Mouse (Mus musculus): ENCODE results near the gene Lsm11. TPM values are rescaled to one million over a fixed set of nuclear protein-coding genes. Genes with fewer than 3 reads are reported as not detected.
"Not testable (repeated sequence)": the region's sequence is repeated elsewhere in the genome, so short reads cannot be mapped to it uniquely, and the experiment has no call there.

Lsm11 gene
- polyA plus RNA-seq, 1 experiment = not detected

DNA sequence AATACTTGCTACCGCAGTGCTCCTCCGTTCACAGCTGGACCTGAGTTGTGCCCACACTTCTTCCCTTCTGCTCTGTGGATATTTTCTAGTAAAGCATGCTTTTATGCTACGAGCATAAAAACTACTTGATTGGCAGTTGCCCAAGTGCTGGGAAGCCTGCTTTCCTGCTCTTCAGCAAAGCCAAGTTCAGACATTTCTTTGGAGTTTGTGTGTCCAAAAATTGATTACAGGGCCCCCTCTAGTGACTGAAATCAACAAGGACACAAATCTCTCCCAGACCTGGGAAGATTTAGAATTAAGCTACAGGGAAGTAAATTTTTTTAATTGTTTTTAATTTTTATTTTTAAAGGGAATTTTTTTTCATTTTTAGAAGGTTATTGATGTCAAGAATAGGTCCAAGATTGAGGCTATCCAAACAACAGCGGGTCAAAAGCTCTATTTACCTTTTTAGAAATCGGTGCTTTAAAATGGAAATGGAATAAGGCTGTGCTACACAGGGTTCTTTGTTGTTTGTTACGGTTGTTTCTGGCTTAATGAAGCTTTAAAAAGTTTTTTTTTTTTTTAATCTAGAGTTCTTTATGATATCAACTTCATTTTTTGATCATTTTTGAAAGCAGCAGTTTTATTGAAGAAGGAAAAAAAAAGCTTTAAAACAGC lies 63.6 kb downstream of the Lsm11 start:
- Histone ChIP-seq H3K4me3 (ENCODE audit: insufficient read depth, low read depth, low read length) (no peak overlapping the region), H3K4me1 (ENCODE audit: control insufficient read depth, insufficient read depth, low read length) (no peaks in the 10 kb centered on the region), H3K27ac (ENCODE audit: insufficient read depth, low read depth, low read length) (no peak overlapping the region)
- TF ChIP-seq CTCF (IDR thresholded peaks at IDR 0.05; ENCODE audit: insufficient read depth, low read depth, low read length) = no peak
- no peak for TF ChIP-seq POLR2A (IDR thresholded peaks at IDR 0.05; ENCODE audit: insufficient read depth, low read depth, low read length)
- WGBS = 41% methylated on average over 6 of the region's 6 CpGs

DNA sequence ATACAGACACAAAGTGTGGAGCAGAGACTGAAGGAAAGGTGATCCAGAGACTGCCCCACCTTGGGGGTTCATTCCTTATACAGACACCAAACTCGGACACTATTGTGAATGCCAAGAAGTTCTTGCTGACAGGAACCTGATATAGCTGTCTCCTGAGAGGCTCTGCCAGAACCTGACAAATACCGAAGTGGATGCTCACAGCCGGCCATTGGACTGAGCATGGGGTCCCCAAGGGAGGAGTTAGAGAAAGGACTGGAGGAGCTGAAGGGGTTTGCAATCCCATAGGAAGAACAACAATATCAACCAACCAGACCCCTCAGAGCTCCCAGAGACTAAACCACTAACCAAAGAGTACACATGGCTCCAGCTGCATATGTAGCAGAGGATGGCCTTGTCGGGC lies 65.4 kb downstream of the Lsm11 start:
- H3K4me1 ChIP-seq (ENCODE audit: control insufficient read depth, insufficient read depth, low read length); H3K27ac ChIP-seq (ENCODE audit: insufficient read depth, low read depth, low read length); H3K4me3 ChIP-seq (ENCODE audit: insufficient read depth, low read depth, low read length): not testable (repeated sequence)
- WGBS = 81% methylated on average over 4 of the region's 4 CpGs

Other genes with a start within 250 kb of the Lsm11 start
- not detected in 2 replicates for gene Clint1, start 92.9 kb downstream of the Lsm11 start, polyA plus RNA-seq (2012; ENCODE audit: insufficient read depth, insufficient read length, low replicate concordance, missing spikeins)
- not detected in 2 replicates for gene Thg1l, start 10.6 kb upstream of the Lsm11 start, polyA plus RNA-seq (2012; ENCODE audit: insufficient read depth, insufficient read length, low replicate concordance, missing spikeins)
- not detected in 2 replicates for gene Sox30, start 35.4 kb upstream of the Lsm11 start, polyA plus RNA-seq (2012; ENCODE audit: insufficient read depth, insufficient read length, low replicate concordance, missing spikeins)
- not detected in 2 replicates for gene Gm12166, start 107.4 kb upstream of the Lsm11 start, polyA plus RNA-seq (2012; ENCODE audit: insufficient read depth, insufficient read length, low replicate concordance, missing spikeins)
- not detected in 2 replicates for gene Adam19, start 111.1 kb upstream of the Lsm11 start, polyA plus RNA-seq (2012; ENCODE audit: insufficient read depth, insufficient read length, low replicate concordance, missing spikeins)
- not detected in 2 replicates for gene Nipal4, start 221.6 kb upstream of the Lsm11 start, polyA plus RNA-seq (2012; ENCODE audit: insufficient read depth, insufficient read length, low replicate concordance, missing spikeins)